Mouse (Mus musculus) midbrain, embryonic 15.5 days (tissue): ENCODE results near the gene Camta1. TPM values are rescaled to one million over a fixed set of nuclear protein-coding genes. Genes with fewer than 3 reads are reported as not detected.

Experiments
- ATAC-seq: fragments of 200-750 bp; cut with Nextera tagmentation; replicated peaks from 2 replicates; pipeline ENCODE4 v1.8.0; 2017; ENCODE audit warnings: moderate TSS enrichment
- H3K27ac ChIP-seq: fragments of 300-500 bp; sonication (generic); 2 replicates; pipeline ENCODE4 v1.5.1; 2015; ENCODE audit warnings: mild to moderate bottlenecking, inconsistent platforms
- H3K27me3 ChIP-seq: fragments of 300-500 bp; sonication (generic); replicated peaks from 2 replicates; pipeline ENCODE4 v1.6.1; 2015; ENCODE audit warnings: inconsistent platforms
- H3K36me3 ChIP-seq: fragments of 300-500 bp; sonication (generic); replicated peaks from 2 replicates; pipeline ENCODE4 v1.6.1; 2015; ENCODE audit warnings: inconsistent platforms
- H3K4me1 ChIP-seq: fragments of 300-500 bp; sonication (generic); 2 replicates; pipeline ENCODE4 v1.6.1; 2015; ENCODE audit warnings: inconsistent platforms
- H3K4me2 ChIP-seq: fragments of 300-500 bp; sonication (generic); 2 replicates; pipeline ENCODE4 v1.6.1; 2015; ENCODE audit warnings: inconsistent platforms, mild to moderate bottlenecking, moderate library complexity
- H3K4me3 ChIP-seq: fragments of 300-500 bp; sonication (generic); 2 replicates; pipeline ENCODE4 v1.5.1; 2015; ENCODE audit warnings: mild to moderate bottlenecking, inconsistent platforms
- H3K9ac ChIP-seq: fragments of 300-500 bp; sonication (generic); 2 replicates; pipeline ENCODE4 v1.6.1; 2015; ENCODE audit warnings: mild to moderate bottlenecking, inconsistent platforms
- H3K9me3 ChIP-seq: fragments of 300-500 bp; sonication (generic); 2 replicates; pipeline ENCODE4 v1.6.1; 2016; ENCODE audit warnings: inconsistent platforms
- whole genome bisulfite sequencing: fragments of 180-500 bp; shearing (Covaris S2); methylation state at CpG from one replicate; pipeline ENCODE4 v1.1.7; 2015; ENCODE audit warnings: mixed read lengths; 5-methylcytosine and 5-hydroxymethylcytosine counted together
- polyA plus RNA-seq: library from polyadenylated mRNA; unstranded; fragments of >200 nt; fragmentation: Nextera tagmentation; extraction: Ambion mirVana; gene quantifications from 2 replicates; pipeline ENCODE4 v1.2.1, GENCODE M21; 2015

Gene Camta1
- polyA plus RNA-seq, 1 experiment from 2014 or later, result 156 TPM

- WGBS, result 71% methylated on average over 3 of the region's 3 CpGs
- H3K4me3 ChIP-seq, result no peak overlapping the region
- no peaks in the 10 kb centered on the region for H3K36me3 ChIP-seq
- no peak overlapping the region for H3K9ac ChIP-seq
- H3K4me1 ChIP-seq, result peaks cover 6% of the 10 kb centered on the region; the same call in 1 of the 2 replicates
- no peak for ATAC-seq
- no peaks in the 10 kb centered on the region for H3K9me3 ChIP-seq
- no peak overlapping the region for H3K27ac ChIP-seq
- H3K27me3 ChIP-seq, result no peaks in the 10 kb centered on the region
- no peak overlapping the region for H3K4me2 ChIP-seq
Observed at GRCm38 (mm10) chr4:151853949-151854348, 7.7 kb downstream of the Camta1 start.

- no peaks in the 10 kb centered on the region for H3K36me3 ChIP-seq
- H3K27me3 ChIP-seq, result no peaks in the 10 kb centered on the region
- no peak overlapping the region for H3K27ac ChIP-seq
- H3K9ac ChIP-seq, result no peak overlapping the region
- WGBS, result 51% methylated on average over 2 of the region's 2 CpGs
- H3K4me1 ChIP-seq, result no peaks in the 10 kb centered on the region
- H3K4me2 ChIP-seq, result no peak overlapping the region
- no peaks in the 10 kb centered on the region for H3K9me3 ChIP-seq
- no peak overlapping the region for H3K4me3 ChIP-seq
- ATAC-seq, result no peak
Observed at GRCm38 (mm10) chr4:151851179-151851578, 10.5 kb downstream of the Camta1 start.

- Histone ChIP-seq H3K9me3 (no peaks in the 10 kb centered on the region), H3K4me3 (no peak overlapping the region), H3K27ac (no peak overlapping the region), H3K27me3 (no peaks in the 10 kb centered on the region), H3K4me1 (no peaks in the 10 kb centered on the region), H3K4me2 (no peak overlapping the region), H3K9ac (no peak overlapping the region), H3K36me3 (no peaks in the 10 kb centered on the region)
- 24% methylated on average over 2 of the region's 2 CpGs for WGBS
- ATAC-seq, result no peak
Observed at GRCm38 (mm10) chr4:151842591-151842990, 19.1 kb downstream of the Camta1 start.

- H3K4me3 ChIP-seq, result no peak overlapping the region
- H3K27me3 ChIP-seq, result no peaks in the 10 kb centered on the region
- no peak overlapping the region for H3K4me2 ChIP-seq
- 87% methylated on average over 2 of the region's 2 CpGs for WGBS
- no peaks in the 10 kb centered on the region for H3K36me3 ChIP-seq
- ATAC-seq, result no peak
- no peak overlapping the region for H3K27ac ChIP-seq
- H3K9me3 ChIP-seq, result no peaks in the 10 kb centered on the region
- no peak overlapping the region for H3K9ac ChIP-seq
- no peaks in the 10 kb centered on the region for H3K4me1 ChIP-seq
Observed at GRCm38 (mm10) chr4:151838518-151838917, 23.2 kb downstream of the Camta1 start.

- WGBS, result 94% methylated on average over 3 of the region's 3 CpGs
- no peak overlapping the region for H3K4me3 ChIP-seq
- H3K27ac ChIP-seq, result no peak overlapping the region
- no peak overlapping the region for H3K4me2 ChIP-seq
- no peak overlapping the region for H3K9ac ChIP-seq
- no peaks in the 10 kb centered on the region for H3K36me3 ChIP-seq
- no peaks in the 10 kb centered on the region for H3K27me3 ChIP-seq
- no peaks in the 10 kb centered on the region for H3K9me3 ChIP-seq
- ATAC-seq, result no peak
- H3K4me1 ChIP-seq, result no peaks in the 10 kb centered on the region
Observed at GRCm38 (mm10) chr4:151835860-151836259, 25.8 kb downstream of the Camta1 start.

- Histone ChIP-seq H3K27me3 (no peaks in the 10 kb centered on the region), H3K9me3 (no peaks in the 10 kb centered on the region), H3K4me3 (no peak overlapping the region), H3K9ac (no peak overlapping the region), H3K4me2 (no peak overlapping the region), H3K4me1 (no peaks in the 10 kb centered on the region), H3K27ac (no peak overlapping the region), H3K36me3 (no peaks in the 10 kb centered on the region)
- no peak for ATAC-seq
- 72% methylated on average over 10 of the region's 10 CpGs for WGBS
Observed at GRCm38 (mm10) chr4:151834536-151834935, 27.1 kb downstream of the Camta1 start.

GRCm38 (mm10) chr4:151833940-151834449 lies 27.7 kb downstream of the Camta1 start:
- H3K4me2 ChIP-seq, result no peak overlapping the region
- 80% methylated on average over 7 of the region's 7 CpGs for WGBS
- no peak overlapping the region for H3K4me3 ChIP-seq
- no peak for ATAC-seq
- H3K9me3 ChIP-seq, result no peaks in the 10 kb centered on the region
- H3K27me3 ChIP-seq, result no peaks in the 10 kb centered on the region
- H3K36me3 ChIP-seq, result no peaks in the 10 kb centered on the region; the same call in 1 of the 2 replicates
- no peak overlapping the region for H3K9ac ChIP-seq
- H3K27ac ChIP-seq, result no peak overlapping the region
- no peaks in the 10 kb centered on the region for H3K4me1 ChIP-seq

- Histone ChIP-seq H3K27me3 (no peaks in the 10 kb centered on the region), H3K4me3 (no peak overlapping the region), H3K27ac (no peak overlapping the region), H3K9me3 (no peaks in the 10 kb centered on the region), H3K4me1 (no peaks in the 10 kb centered on the region), H3K9ac (no peak overlapping the region), H3K4me2 (no peak overlapping the region), H3K36me3 (no peaks in the 10 kb centered on the region; the same call in 1 of the 2 replicates)
- no peak for ATAC-seq
- 95% methylated on average over 3 of the region's 3 CpGs for WGBS
Observed at GRCm38 (mm10) chr4:151827840-151828239, 33.8 kb downstream of the Camta1 start.

GRCm38 (mm10) chr4:151827356-151827755 lies 34.3 kb downstream of the Camta1 start:
- Histone ChIP-seq H3K27me3 (no peaks in the 10 kb centered on the region), H3K4me3 (no peak overlapping the region), H3K27ac (no peak overlapping the region), H3K4me2 (no peak overlapping the region), H3K4me1 (no peaks in the 10 kb centered on the region), H3K9me3 (no peaks in the 10 kb centered on the region), H3K36me3 (no peaks in the 10 kb centered on the region; the same call in 1 of the 2 replicates), H3K9ac (no peak overlapping the region)
- ATAC-seq, result no peak

- H3K4me2 ChIP-seq, result no peak overlapping the region
- WGBS, result 80% methylated on average over 3 of the region's 3 CpGs
- H3K36me3 ChIP-seq, result no peaks in the 10 kb centered on the region; the same call in 1 of the 2 replicates
- no peaks in the 10 kb centered on the region for H3K27me3 ChIP-seq
- no peaks in the 10 kb centered on the region for H3K9me3 ChIP-seq
- peaks cover under 1% of the 10 kb centered on the region; the same call in 1 of the 2 replicates for H3K4me1 ChIP-seq
- H3K4me3 ChIP-seq, result no peak overlapping the region
- H3K9ac ChIP-seq, result no peak overlapping the region
- no peak overlapping the region for H3K27ac ChIP-seq
- no peak for ATAC-seq
Observed at GRCm38 (mm10) chr4:151823963-151824362, 37.7 kb downstream of the Camta1 start.

- Histone ChIP-seq H3K27me3 (no peaks in the 10 kb centered on the region), H3K4me1 (peaks cover 8% of the 10 kb centered on the region), H3K27ac (no peak overlapping the region), H3K36me3 (no peaks in the 10 kb centered on the region), H3K4me2 (no peak overlapping the region), H3K9ac (no peak overlapping the region), H3K9me3 (no peaks in the 10 kb centered on the region), H3K4me3 (no peak overlapping the region)
- WGBS, result 83% methylated on average over 2 of the region's 2 CpGs
- ATAC-seq, result no peak
Observed at GRCm38 (mm10) chr4:151822986-151823385, 38.7 kb downstream of the Camta1 start.

- H3K4me1 ChIP-seq, result peaks cover 8% of the 10 kb centered on the region
- no peak for ATAC-seq
- no peak overlapping the region for H3K9ac ChIP-seq
- no peaks in the 10 kb centered on the region for H3K27me3 ChIP-seq
- H3K36me3 ChIP-seq, result no peaks in the 10 kb centered on the region
- H3K27ac ChIP-seq, result no peak overlapping the region
- no peaks in the 10 kb centered on the region for H3K9me3 ChIP-seq
- 26% methylated on average over 3 of the region's 3 CpGs for WGBS
- H3K4me2 ChIP-seq, result no peak overlapping the region
- H3K4me3 ChIP-seq, result no peak overlapping the region
Observed at GRCm38 (mm10) chr4:151817981-151818766, 43.5 kb downstream of the Camta1 start.

GRCm38 (mm10) chr4:151813711-151814110 lies 48.0 kb downstream of the Camta1 start:
- WGBS, result 91% methylated on average over 4 of the region's 4 CpGs
- Histone ChIP-seq H3K27ac (no peak overlapping the region), H3K4me2 (no peak overlapping the region), H3K9ac (no peak overlapping the region), H3K4me3 (no peak overlapping the region), H3K9me3 (no peaks in the 10 kb centered on the region), H3K36me3 (no peaks in the 10 kb centered on the region), H3K4me1 (peaks cover 5% of the 10 kb centered on the region), H3K27me3 (no peaks in the 10 kb centered on the region)
- ATAC-seq, result no peak
